In the genomic region with DNA sequence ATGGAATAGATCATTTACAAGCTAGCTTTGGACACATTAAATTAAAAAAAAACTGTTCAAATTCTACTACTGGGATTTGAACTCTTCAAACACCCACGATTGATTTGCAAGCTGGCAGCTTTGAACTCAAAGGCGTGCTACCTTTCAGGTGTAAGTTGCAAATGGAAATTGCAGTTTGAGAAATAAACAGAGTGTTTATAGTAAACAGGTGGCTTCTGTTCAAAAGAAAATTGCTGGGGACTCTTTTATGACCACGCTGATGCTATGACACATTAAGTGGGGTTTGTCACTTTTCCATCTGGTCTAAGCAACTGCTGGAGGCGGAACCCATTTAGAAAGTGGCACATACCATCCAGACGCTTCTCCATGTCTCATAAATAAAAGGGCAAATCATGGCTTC, we compare ENCODE assay signal across 22 mouse cellular contexts.
A peak's percentile ranks its signal among the peaks of the same experiment; 100 is the strongest.
DNase-seq lines count a peak whose midpoint lies in the region; ATAC-seq lines count a peak whose summit lies in the region.
"Had no signal": no experiment of that assay in that cellular context is flagged by ENCODE, and none has a peak within 500 bp of the region (broad histone marks: within the 10 kb centered on the region; RNA-seq: fewer than 3 reads in every experiment).

No protein-coding gene starts in this region.

- peak; percentile 2 for DNase-seq in embryonic facial prominence, embryonic 14.5 days (ENCODE audit: low spot score)
- no peak for DNase-seq in embryonic facial prominence, embryonic 10.5 days (ENCODE audit: low spot score)
- peak; percentile 4 for DNase-seq in layer of hippocampus, adult 9-11 months
- DNase-seq in layer of hippocampus, adult 11-12 months (ENCODE audit: low spot score): no peak
- peak; percentile 63 for DNase-seq in hindlimb bud, embryonic 11.5 days (ENCODE audit: extremely low spot score, low read depth, low spot score)
- peak; percentile 8 for DNase-seq in retina, postnatal 1 day
- no peak for DNase-seq in spleen, adult 18-20 months
- DNase-seq: adrenal gland, adult 8-10 months; adrenal gland, postnatal 36 days; cerebellum, adult 11-12 months; cerebellum, adult 9-10 months; cerebellum, postnatal 25 days; gastrocnemius, postnatal 14 days; heart, postnatal 10 days; heart, postnatal 4 days; kidney, adult 18-20 months had no signal

- no peak overlapping the region for H3K4me3 ChIP-seq in embryonic facial prominence, embryonic 14.5 days (ENCODE audit: low read depth, low read length)
- H3K4me3 ChIP-seq in embryonic facial prominence, embryonic 10.5 days: no peak overlapping the region
- H3K4me3 ChIP-seq in heart, embryonic 11.5 days (ENCODE audit: low read depth, low read length): no peak overlapping the region
- H3K4me3 ChIP-seq: embryonic facial prominence, embryonic 13.5 days; forebrain, embryonic 15.5 days; hindbrain, embryonic 12.5 days; intestine, embryonic 15.5 days had no signal

- 0 out of 2 replicates have a peak, but pooled peaks cover 2% of the 10 kb centered on the region for H3K4me1 ChIP-seq in embryonic facial prominence, embryonic 14.5 days (ENCODE audit: control insufficient read depth, insufficient read depth, low read length)
- peaks cover 11% of the 10 kb centered on the region for H3K4me1 ChIP-seq in embryonic facial prominence, embryonic 10.5 days
- H3K4me1 ChIP-seq in heart, embryonic 11.5 days (ENCODE audit: control insufficient read depth, insufficient read depth, low read length): no peaks in the 10 kb centered on the region
- H3K4me1 ChIP-seq: forebrain, embryonic 15.5 days; hindbrain, embryonic 12.5 days; intestine, embryonic 15.5 days had no signal

- no peaks in the 10 kb centered on the region for H3K9me3 ChIP-seq in embryonic facial prominence, embryonic 14.5 days (ENCODE audit: control insufficient read depth, low read length)
- no peaks in the 10 kb centered on the region for H3K9me3 ChIP-seq in embryonic facial prominence, embryonic 10.5 days
- H3K9me3 ChIP-seq in heart, embryonic 11.5 days (replicated peaks; ENCODE audit: control insufficient read depth, low read length): no peaks in the 10 kb centered on the region
- H3K9me3 ChIP-seq: embryonic facial prominence, embryonic 13.5 days; forebrain, embryonic 15.5 days; hindbrain, embryonic 12.5 days; intestine, embryonic 15.5 days had no signal

- no peak overlapping the region for H3K9ac ChIP-seq in embryonic facial prominence, embryonic 14.5 days (ENCODE audit: low read depth, low read length)
- no peak overlapping the region for H3K9ac ChIP-seq in heart, embryonic 11.5 days (ENCODE audit: low read depth, low read length)
- H3K9ac ChIP-seq: embryonic facial prominence, embryonic 13.5 days; forebrain, embryonic 15.5 days; hindbrain, embryonic 12.5 days; intestine, embryonic 15.5 days had no signal

- H3K4me2 ChIP-seq in embryonic facial prominence, embryonic 14.5 days (ENCODE audit: low read depth, low read length): no peak overlapping the region
- no peak overlapping the region for H3K4me2 ChIP-seq in heart, embryonic 11.5 days
- H3K4me2 ChIP-seq: embryonic facial prominence, embryonic 13.5 days; forebrain, embryonic 15.5 days; hindbrain, embryonic 12.5 days; intestine, embryonic 15.5 days had no signal

- H3K27me3 ChIP-seq in embryonic facial prominence, embryonic 14.5 days (replicated peaks; ENCODE audit: control insufficient read depth, insufficient read depth, low read length): no peaks in the 10 kb centered on the region
- no peaks in the 10 kb centered on the region for H3K27me3 ChIP-seq in embryonic facial prominence, embryonic 10.5 days (replicated peaks; ENCODE audit: low read depth, poor library complexity, severe bottlenecking)
- H3K27me3 ChIP-seq in heart, embryonic 11.5 days (ENCODE audit: control insufficient read depth, insufficient read depth, low read length): no peaks in the 10 kb centered on the region
- H3K27me3 ChIP-seq: embryonic facial prominence, embryonic 13.5 days; forebrain, embryonic 15.5 days; hindbrain, embryonic 12.5 days; intestine, embryonic 15.5 days had no signal

- H3K27ac ChIP-seq in embryonic facial prominence, embryonic 14.5 days (replicated peaks; ENCODE audit: low read depth, low read length): no peak overlapping the region
- H3K27ac ChIP-seq in embryonic facial prominence, embryonic 10.5 days (replicated peaks): no peak overlapping the region
- H3K27ac ChIP-seq in heart, embryonic 11.5 days (ENCODE audit: low read depth, low read length): no peak overlapping the region
- H3K27ac ChIP-seq: embryonic facial prominence, embryonic 13.5 days; forebrain, embryonic 15.5 days; hindbrain, embryonic 12.5 days; hindbrain, postnatal 0 days; intestine, embryonic 15.5 days had no signal

- no peak for ATAC-seq in embryonic facial prominence, embryonic 14.5 days (ENCODE audit: low read depth)
- ATAC-seq in heart, embryonic 11.5 days (replicated peaks; ENCODE audit: insufficient number of reproducible peaks, low FRiP score, low TSS enrichment): no peak
- ATAC-seq: forebrain, embryonic 15.5 days; hindbrain, postnatal 0 days; intestine, embryonic 15.5 days had no signal

- H3K36me3 ChIP-seq in embryonic facial prominence, embryonic 14.5 days (ENCODE audit: control insufficient read depth, insufficient read depth, low read length): no peaks in the 10 kb centered on the region
- H3K36me3 ChIP-seq in embryonic facial prominence, embryonic 10.5 days (replicated peaks): no peaks in the 10 kb centered on the region
- H3K36me3 ChIP-seq in heart, embryonic 11.5 days (ENCODE audit: control insufficient read depth, insufficient read depth, low read length): no peaks in the 10 kb centered on the region
- H3K36me3 ChIP-seq: embryonic facial prominence, embryonic 13.5 days; forebrain, embryonic 15.5 days; hindbrain, embryonic 12.5 days; intestine, embryonic 15.5 days had no signal

- WGBS in embryonic facial prominence, embryonic 14.5 days: 60% methylated on average over 5 of the region's 5 CpGs
- 74% methylated on average over 5 of the region's 5 CpGs for WGBS in embryonic facial prominence, embryonic 10.5 days
- 80% methylated on average over 5 of the region's 5 CpGs for WGBS in heart, embryonic 11.5 days (ENCODE audit: insufficient replicate concordance)

Comparison
In these comparisons a context has a peak if more than half of its experiments do, and no peak if none do; other contexts are left out.
1. DNase-seq: peak in embryonic facial prominence, embryonic 14.5 days (single experiment), layer of hippocampus, adult 9-11 months (single experiment), hindlimb bud, embryonic 11.5 days (single experiment) and retina, postnatal 1 day (single experiment); none in embryonic facial prominence, embryonic 10.5 days (single experiment), layer of hippocampus, adult 11-12 months (single experiment) and spleen, adult 18-20 months (0 of 2).